Mouse (Mus musculus): ENCODE data around the gene Pmis2.

The Pmis2 gene

GRCm38 (mm10) chr7:30671480-30671879, at the start of gene Pmis2:
Gene Pmis2, minus strand, starts transcription at chr7:30671605.
- in situ Hi-C loops (cut with MboI, MseI): no loop called here

- in situ Hi-C loops (cut with MboI, MseI): loop anchor here (5.0 kb wide), 1 partner anchor 62 kb away; no protein-coding TSS in a partner anchor
These were observed 48.3 kb upstream of the Pmis2 start for GRCm38 (mm10) chr7:30719669-30720068.

- in situ Hi-C loops (cut with MboI, MseI): no loop called here
These were observed 46.3 kb upstream of the Pmis2 start for GRCm38 (mm10) chr7:30717716-30718046.

GRCm38 (mm10) chr7:30717006-30717715, 45.8 kb upstream of the Pmis2 start:
- in situ Hi-C loops (cut with MboI, MseI): no loop called here

- in situ Hi-C loops (cut with MboI, MseI): no loop called here
These were observed 40.5 kb upstream of the Pmis2 start, which contains the start of gene Atp4a for GRCm38 (mm10) chr7:30711942-30712341. Gene Atp4a, plus strand, starts transcription at chr7:30712209.

GRCm38 (mm10) chr7:30707441-30707840, 36.0 kb upstream of the Pmis2 start:
- in situ Hi-C loops (cut with MboI, MseI): no loop called here

- in situ Hi-C loops (cut with MboI, MseI): no loop called here
These were observed 34.9 kb upstream of the Pmis2 start for GRCm38 (mm10) chr7:30706214-30706882.

- in situ Hi-C loops (cut with MboI, MseI): no loop called here
These were observed 27.2 kb upstream of the Pmis2 start, which contains the start of gene 2200002J24Rik for GRCm38 (mm10) chr7:30698589-30698988. Gene 2200002J24Rik, plus strand, starts transcription at chr7:30698926.

GRCm38 (mm10) chr7:30698101-30698500, 26.7 kb upstream of the Pmis2 start:
- in situ Hi-C loops (cut with MboI, MseI): no loop called here

GRCm38 (mm10) chr7:30688325-30688724, 16.9 kb upstream of the Pmis2 start:
- in situ Hi-C loops (cut with MboI, MseI): loop anchor here (10.0 kb wide), 1 partner anchor 1074 kb away; no protein-coding TSS in a partner anchor

- in situ Hi-C loops (cut with MboI, MseI): loop anchor here (10.0 kb wide), 1 partner anchor 1069 kb away; no protein-coding TSS in a partner anchor
These were observed 12.0 kb upstream of the Pmis2 start for GRCm38 (mm10) chr7:30683425-30683824.

- in situ Hi-C loops (cut with MboI, MseI): loop anchor here (10.0 kb wide), 1 partner anchor 1067 kb away; no protein-coding TSS in a partner anchor
These were observed 10.5 kb upstream of the Pmis2 start for GRCm38 (mm10) chr7:30681897-30682296.

GRCm38 (mm10) chr7:30678263-30678975, 7.0 kb upstream of the Pmis2 start:
- in situ Hi-C loops (cut with MboI, MseI): no loop called here

GRCm38 (mm10) chr7:30669229-30669628, 2.2 kb downstream of the Pmis2 start:
- in situ Hi-C loops (cut with MboI, MseI): no loop called here

- in situ Hi-C loops (cut with MboI, MseI): no loop called here
These were observed 6.1 kb downstream of the Pmis2 start for GRCm38 (mm10) chr7:30665321-30665720.

- in situ Hi-C loops (cut with MboI, MseI): no loop called here
These were observed 6.7 kb downstream of the Pmis2 start, which contains the start of gene Haus5 for GRCm38 (mm10) chr7:30664529-30665200. Gene Haus5, minus strand, starts transcription at chr7:30664994.

GRCm38 (mm10) chr7:30649591-30650540, 21.5 kb downstream of the Pmis2 start, which contains the start of gene Rbm42:
Gene Rbm42, minus strand, starts transcription at chr7:30650317.
- in situ Hi-C loops (cut with MboI, MseI): no loop called here

GRCm38 (mm10) chr7:30639083-30639482, 32.3 kb downstream of the Pmis2 start:
- in situ Hi-C loops (cut with MboI, MseI): no loop called here

GRCm38 (mm10) chr7:30636395-30636794, 35.0 kb downstream of the Pmis2 start:
- in situ Hi-C loops (cut with MboI, MseI): no loop called here

- in situ Hi-C loops (cut with MboI, MseI): no loop called here
These were observed 35.7 kb downstream of the Pmis2 start, which contains the start of gene Etv2 for GRCm38 (mm10) chr7:30635752-30636151. Gene Etv2, minus strand, starts transcription at chr7:30635852.
